In genomic region chr5:114560533-114560936, GRCm38 (mm10) we compare ENCODE assay signal across 12 mouse cellular contexts. TPM values are rescaled to one million over a fixed set of nuclear protein-coding genes. Genes with fewer than 3 reads are reported as not detected.
DNase-seq lines count a peak whose midpoint lies in the region; ATAC-seq lines count a peak whose summit lies in the region.
"Had no signal": no experiment of that assay in that cellular context is flagged by ENCODE, and none has a peak within 500 bp of the region (broad histone marks: within the 10 kb centered on the region; RNA-seq: fewer than 3 reads in every experiment).

No protein-coding gene starts in this region.

- peak overlapping the region; percentile 43 for H3K4me2 ChIP-seq in heart, embryonic 13.5 days
- H3K4me2 ChIP-seq in limb, embryonic 11.5 days (ENCODE audit: low read depth, severe bottlenecking) = peak overlapping the region; percentile 4; the same call in 1 of the 2 replicates
- H3K4me2 ChIP-seq in neural tube, embryonic 15.5 days = no peak overlapping the region
- H3K4me2 ChIP-seq: neural tube, embryonic 12.5 days had no signal

- peaks cover 25% of the 10 kb centered on the region for H3K4me1 ChIP-seq in heart, embryonic 13.5 days
- peaks cover 32% of the 10 kb centered on the region for H3K4me1 ChIP-seq in limb, embryonic 11.5 days (ENCODE audit: control insufficient read depth, insufficient read depth, low read length)
- H3K4me1 ChIP-seq in neural tube, embryonic 15.5 days = peaks cover 20% of the 10 kb centered on the region

- peaks cover 13% of the 10 kb centered on the region; the same call in 1 of the 2 replicates for H3K9me3 ChIP-seq in heart, embryonic 13.5 days
- H3K9me3 ChIP-seq in limb, embryonic 11.5 days (ENCODE audit: control insufficient read depth, low read length) = no peaks in the 10 kb centered on the region
- H3K9me3 ChIP-seq in neural tube, embryonic 15.5 days (replicated peaks) = no peaks in the 10 kb centered on the region

- peak overlapping the region; percentile 56 for H3K9ac ChIP-seq in heart, embryonic 13.5 days
- no peak overlapping the region for H3K9ac ChIP-seq in limb, embryonic 11.5 days (ENCODE audit: low read length)
- H3K9ac ChIP-seq in neural tube, embryonic 15.5 days (replicated peaks) = no peak overlapping the region
- H3K9ac ChIP-seq: neural tube, embryonic 12.5 days had no signal

- no peak overlapping the region for H3K27ac ChIP-seq in heart, embryonic 13.5 days (replicated peaks)
- H3K27ac ChIP-seq in limb, embryonic 11.5 days (replicated peaks; ENCODE audit: low read depth, low read length) = no peak overlapping the region
- H3K27ac ChIP-seq in neural tube, embryonic 15.5 days (replicated peaks) = no peak overlapping the region
- H3K27ac ChIP-seq: neural tube, embryonic 12.5 days had no signal

- DNase-seq in heart, adult 11 months = no peak
- DNase-seq in A20 (ENCODE audit: low read depth, low spot score) (peak; percentile 10), R1 (ENCODE audit: low read depth, low spot score) (peak; percentile 34)
- DNase-seq in limb, embryonic 11.5 days (ENCODE audit: low spot score) = no peak
- DNase-seq in frontal cortex, postnatal 14 days (ENCODE audit: low spot score in 2 of 2) = no peak
- DNase-seq in cerebellum, adult 9-11 months = no peak
- DNase-seq: cerebellum, postnatal 36 days; left cerebral cortex, postnatal 4 days; thymus, postnatal 36 days had no signal

- 7% methylated on average over 9 of the region's 9 CpGs for WGBS in heart, embryonic 13.5 days
- 23% methylated on average over 9 of the region's 9 CpGs for WGBS in limb, embryonic 11.5 days
- 40% methylated on average over 9 of the region's 9 CpGs for WGBS in neural tube, embryonic 15.5 days

- ATAC-seq in heart, embryonic 13.5 days (ENCODE audit: extremely low read depth, insufficient number of reproducible peaks, low FRiP score, low TSS enrichment) = no peak
- no peak for ATAC-seq in limb, embryonic 11.5 days (ENCODE audit: insufficient number of reproducible peaks, low FRiP score, low TSS enrichment, low read depth)
- no peak for ATAC-seq in neural tube, embryonic 15.5 days (ENCODE audit: low FRiP score)

- H3K36me3 ChIP-seq in heart, embryonic 13.5 days = no peaks in the 10 kb centered on the region
- no peaks in the 10 kb centered on the region for H3K36me3 ChIP-seq in limb, embryonic 11.5 days (ENCODE audit: control insufficient read depth, insufficient read depth, low read length)
- H3K36me3 ChIP-seq in neural tube, embryonic 15.5 days = no peaks in the 10 kb centered on the region
- H3K36me3 ChIP-seq: neural tube, embryonic 12.5 days had no signal

- H3K27me3 ChIP-seq in heart, embryonic 13.5 days (replicated peaks) = peaks cover 11% of the 10 kb centered on the region
- H3K27me3 ChIP-seq in limb, embryonic 11.5 days (ENCODE audit: control insufficient read depth, insufficient read depth, low read length) = no peaks in the 10 kb centered on the region
- H3K27me3 ChIP-seq in neural tube, embryonic 15.5 days (replicated peaks) = 0 out of 2 replicates have a peak, but pooled peaks cover 3% of the 10 kb centered on the region

- peak overlapping the region; percentile 18; the same call in 1 of the 2 replicates for H3K4me3 ChIP-seq in heart, embryonic 13.5 days
- no peak overlapping the region for H3K4me3 ChIP-seq in limb, embryonic 11.5 days (ENCODE audit: low read depth, low read length)
- H3K4me3 ChIP-seq in neural tube, embryonic 15.5 days (replicated peaks) = no peak overlapping the region
- H3K4me3 ChIP-seq: neural tube, embryonic 12.5 days had no signal

RNA-seq across cellular contexts. Expression of gene Fam222a, which starts 7.3 kb away (rescaled TPM):
- 0.59 and 0.79 TPM in 2 replicates for polyA plus RNA-seq in heart, embryonic 13.5 days (2015; fragmentation: Nextera tagmentation; extraction: Ambion mirVana)
- polyA plus RNA-seq in limb, embryonic 11.5 days (2014; fragmentation: Nextera tagmentation; extraction: Ambion mirVana) = 2.4 and 2.5 TPM in 2 replicates
- 4.7 and 5.3 TPM in 2 replicates for polyA plus RNA-seq in neural tube, embryonic 15.5 days (2015; fragmentation: Nextera tagmentation; extraction: Ambion mirVana)

Comparison
In these comparisons a context has a peak if more than half of its experiments do, and no peak if none do; other contexts are left out.
1. DNase-seq: peak in A20 (single experiment) and R1 (single experiment); none in heart, adult 11 months (single experiment), limb, embryonic 11.5 days (single experiment), frontal cortex, postnatal 14 days (0 of 2) and cerebellum, adult 9-11 months (single experiment).